Mouse (Mus musculus) kidney, adult 2 months (tissue): ENCODE measurements around the gene Spast. TPM values are rescaled to one million over a fixed set of nuclear protein-coding genes. Genes with fewer than 3 reads are reported as not detected.

Experiments used
- DNase-seq: peaks from one replicate; pipeline ENCODE4 v3.0.0; 2021
- H3K27ac ChIP-seq: fragments of 200-500 bp; 2 replicates; pipeline ENCODE4 v1.5.1; 2012; ENCODE audit warnings: low read depth, low read length, control low read depth, inconsistent platforms; ENCODE audit not compliant: insufficient read depth
- H3K27me3 ChIP-seq: fragments of 200-500 bp; replicated peaks from 2 replicates; pipeline ENCODE4 v1.6.1; 2012; ENCODE audit warnings: mild to moderate bottlenecking, moderate library complexity, low read length, inconsistent platforms; ENCODE audit not compliant: control insufficient read depth, insufficient read depth
- H3K36me3 ChIP-seq: fragments of 200-500 bp; 2 replicates; pipeline ENCODE4 v1.6.1; 2012; ENCODE audit warnings: mild to moderate bottlenecking, moderate library complexity, low read length, inconsistent platforms; ENCODE audit not compliant: control insufficient read depth, insufficient read depth
- H3K4me1 ChIP-seq: fragments of 200-500 bp; 2 replicates; pipeline ENCODE4 v1.6.1; 2011; ENCODE audit warnings: low read length; ENCODE audit not compliant: control insufficient read depth, insufficient read depth
- H3K4me3 ChIP-seq: fragments of 200-500 bp; 2 replicates; pipeline ENCODE4 v1.5.1; 2011; ENCODE audit warnings: mild to moderate bottlenecking, low read depth, low read length, control low read depth; ENCODE audit not compliant: insufficient read depth
- CTCF ChIP-seq: fragments of 200-500 bp; conservative IDR thresholded peaks from 2 replicates; pipeline ENCODE4 v1.5.1; 2011; ENCODE audit warnings: low read depth, mild to moderate bottlenecking, control low read depth, low read length, moderate library complexity, mixed read lengths; ENCODE audit not compliant: insufficient read depth, insufficient read length
- POLR2A ChIP-seq: fragments of 200-500 bp; IDR thresholded peaks from one replicate; pipeline ENCODE4 v1.6.1; 2011; ENCODE audit warnings: low read depth, low read length, control low read depth
- WGBS: fragments of 180-500 bp; shearing (Covaris S2); methylation state at CpG from one replicate; pipeline ENCODE4 v1.1.7; 2018; 5-methylcytosine and 5-hydroxymethylcytosine counted together
- polyA plus RNA-seq: library from polyadenylated mRNA; depleted of rRNA; stranded (reverse); fragments of >200 nt; gene quantifications from 2 replicates; pipeline ENCODE4 v1.2.3, GENCODE M21; 2012

Gene Spast
- polyA plus RNA-seq, 1 experiment, result 4.2 TPM

DNA sequence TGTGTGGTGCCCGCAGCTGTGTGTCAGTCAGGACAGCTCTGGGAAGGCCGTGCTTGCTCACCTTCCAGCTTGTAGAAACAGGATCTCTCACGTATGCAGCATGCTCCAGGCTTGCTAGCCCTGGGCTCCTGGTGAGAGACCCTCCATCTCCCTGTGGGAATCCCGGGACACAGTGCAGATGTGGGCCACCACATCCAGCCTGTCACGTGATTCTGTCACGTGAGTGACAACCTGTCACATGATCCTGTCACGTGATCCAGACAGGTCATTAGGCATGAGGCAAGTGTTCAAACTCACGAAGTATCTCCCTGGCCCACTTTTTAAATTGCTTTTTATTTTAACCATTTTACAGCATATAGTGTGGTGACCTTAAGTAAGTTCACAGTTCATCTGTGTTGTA lies 74.5 kb downstream of the Spast start:
- Histone ChIP-seq H3K27me3 (no peaks in the 10 kb centered on the region), H3K27ac (no peak overlapping the region), H3K36me3 (peaks cover 3% of the 10 kb centered on the region), H3K4me1 (no peaks in the 10 kb centered on the region), H3K4me3 (no peak overlapping the region)
- no peak for DNase-seq
- no peak for TF ChIP-seq CTCF
- no peak for TF ChIP-seq POLR2A
- WGBS, result 84% methylated on average over 8 of the region's 8 CpGs

DNA sequence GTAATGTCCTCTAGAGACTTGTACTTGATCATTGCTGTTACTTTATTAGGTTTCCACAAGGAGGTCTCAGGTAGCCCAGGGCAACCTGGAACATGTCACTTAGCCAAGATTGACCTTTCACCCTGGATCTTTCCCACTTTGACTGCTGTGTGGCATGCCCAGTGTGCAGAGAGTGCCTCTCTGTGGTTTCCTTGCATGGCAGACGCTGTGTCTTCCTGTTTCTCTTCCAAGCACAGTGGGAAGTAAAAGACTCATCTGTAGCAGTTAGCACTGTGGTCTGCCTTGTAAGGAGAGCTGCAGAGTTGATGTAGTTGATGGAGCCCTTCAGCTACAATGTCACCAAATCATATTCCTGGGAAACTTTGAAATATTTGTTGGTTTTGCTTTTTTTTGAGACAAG lies 75.9 kb downstream of the Spast start:
- H3K4me3 ChIP-seq, result no peak overlapping the region
- 78% methylated on average over 1 of the region's 1 CpGs for WGBS
- peaks cover 5% of the 10 kb centered on the region for H3K36me3 ChIP-seq
- no peak for DNase-seq
- H3K4me1 ChIP-seq, result no peaks in the 10 kb centered on the region
- no peak overlapping the region for H3K27ac ChIP-seq
- TF ChIP-seq CTCF (no peak), POLR2A (no peak)
- no peaks in the 10 kb centered on the region for H3K27me3 ChIP-seq

DNA sequence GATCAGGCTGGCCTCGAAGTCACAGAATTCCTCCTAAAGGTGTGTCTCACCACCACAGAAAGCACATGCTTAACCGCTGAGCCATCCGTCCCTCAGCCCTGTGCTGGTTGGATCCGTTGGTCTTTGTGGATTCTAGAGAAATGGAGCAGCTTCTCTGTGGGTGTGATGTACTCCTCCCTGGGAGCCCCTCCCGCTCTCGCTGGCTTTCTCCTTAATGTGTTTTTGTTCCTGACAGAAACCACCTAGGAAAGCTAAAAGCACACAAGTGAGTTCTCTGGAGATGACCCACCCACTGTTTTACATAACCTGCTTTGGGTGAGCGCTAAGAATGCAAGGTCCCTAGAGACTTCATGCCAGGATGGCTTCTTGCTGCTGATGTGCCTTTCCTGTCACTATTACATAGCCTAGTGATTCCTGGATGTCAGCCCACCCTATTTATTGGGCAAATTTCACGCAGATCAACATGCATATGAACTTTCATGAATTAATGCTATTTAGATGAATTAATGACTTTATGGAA lies 78.1 kb downstream of the Spast start:
- WGBS, result 87% methylated on average over 8 of the region's 8 CpGs
- Histone ChIP-seq H3K27me3 (no peaks in the 10 kb centered on the region), H3K27ac (no peak overlapping the region), H3K36me3 (peaks cover 7% of the 10 kb centered on the region), H3K4me3 (no peak overlapping the region), H3K4me1 (no peaks in the 10 kb centered on the region)
- DNase-seq, result no peak
- TF ChIP-seq POLR2A, result no peak
- TF ChIP-seq CTCF, result no peak

DNA sequence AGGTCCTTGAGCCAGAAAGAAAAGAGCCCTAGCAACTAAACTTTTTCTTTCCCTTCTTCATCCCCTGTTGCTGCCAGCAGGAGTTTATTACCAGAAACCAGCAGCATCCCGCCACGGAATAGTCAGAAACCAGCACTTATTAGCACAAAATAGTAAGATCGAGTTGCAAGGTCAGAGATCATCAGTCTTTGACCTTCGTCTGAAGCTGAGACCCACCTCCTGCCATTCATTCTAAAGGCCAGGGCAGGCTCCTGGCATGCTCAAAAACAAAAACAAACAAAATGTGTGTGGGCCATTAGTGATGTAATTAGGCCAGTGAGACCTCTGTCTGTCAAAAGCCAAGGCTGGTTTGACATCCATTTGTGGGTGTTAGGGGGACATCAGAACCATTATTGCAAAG lies 79.4 kb downstream of the Spast start:
- no peaks in the 10 kb centered on the region for H3K4me1 ChIP-seq
- no peak for TF ChIP-seq POLR2A
- H3K27ac ChIP-seq, result no peak overlapping the region
- peaks cover 9% of the 10 kb centered on the region for H3K36me3 ChIP-seq
- no peak for DNase-seq
- no peak overlapping the region for H3K4me3 ChIP-seq
- WGBS, result 52% methylated on average over 4 of the region's 4 CpGs
- no peaks in the 10 kb centered on the region for H3K27me3 ChIP-seq

DNA sequence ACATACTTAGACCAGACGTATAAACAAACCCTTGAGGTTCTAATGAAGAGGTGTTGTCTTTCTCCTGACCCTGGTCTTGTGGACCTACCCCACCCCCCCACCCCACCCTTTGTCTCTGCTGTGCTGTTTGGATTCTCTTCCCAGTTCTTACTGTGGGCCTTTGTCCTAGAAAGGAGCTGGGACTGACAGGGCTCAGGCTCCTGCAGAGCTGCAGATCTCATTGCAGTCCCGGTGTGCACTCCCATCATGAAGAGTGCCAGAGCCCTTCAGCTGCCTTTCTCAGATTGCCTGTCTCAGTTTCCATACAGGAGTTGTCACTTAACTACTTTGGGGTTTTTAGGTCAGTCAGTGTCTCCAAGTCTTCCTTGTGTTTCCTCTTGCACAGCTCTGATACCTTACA lies 81.9 kb downstream of the Spast start:
- no peak overlapping the region for H3K4me3 ChIP-seq
- DNase-seq, result no peak
- no peaks in the 10 kb centered on the region for H3K4me1 ChIP-seq
- WGBS, result 87% methylated on average over 2 of the region's 2 CpGs
- H3K27ac ChIP-seq, result no peak overlapping the region
- peaks cover 12% of the 10 kb centered on the region for H3K36me3 ChIP-seq
- H3K27me3 ChIP-seq, result no peaks in the 10 kb centered on the region
- no peak for TF ChIP-seq POLR2A
- no peak for TF ChIP-seq CTCF

DNA sequence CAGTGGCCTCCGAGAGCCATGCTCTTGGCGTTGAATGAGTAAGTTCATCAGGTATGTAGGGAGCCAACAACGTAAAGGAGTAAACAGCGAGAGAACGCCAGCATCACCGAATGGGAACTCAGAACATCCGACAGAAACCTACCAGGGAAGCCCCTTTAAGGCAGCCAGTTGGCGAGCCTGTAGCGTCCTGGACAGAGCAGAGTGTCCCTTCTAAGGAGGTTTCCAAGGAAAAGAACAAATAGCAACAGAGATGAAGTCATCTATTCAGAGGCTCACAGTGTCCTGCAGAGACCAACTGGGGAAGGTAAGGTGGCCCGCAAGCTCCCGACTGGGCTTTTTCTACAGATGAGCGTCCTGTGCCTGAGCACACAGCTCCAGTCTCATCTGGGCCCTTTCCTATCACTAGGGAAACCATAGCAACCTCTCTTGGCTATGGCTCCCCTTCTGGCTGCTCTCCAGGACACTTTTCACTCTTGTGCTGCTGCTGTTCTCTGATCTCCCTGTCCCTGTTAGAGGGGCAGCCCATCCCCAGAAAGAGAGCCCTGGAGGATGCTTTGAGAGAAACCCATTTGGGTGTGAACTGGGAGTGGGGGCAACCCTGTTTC lies 85.7 kb downstream of the Spast start:
- 95% methylated on average over 12 of the region's 12 CpGs for WGBS
- TF ChIP-seq POLR2A, result no peak
- no peak for TF ChIP-seq CTCF
- peaks cover 8% of the 10 kb centered on the region; the same call in 1 of the 2 replicates for H3K36me3 ChIP-seq
- no peaks in the 10 kb centered on the region for H3K4me1 ChIP-seq
- H3K27ac ChIP-seq, result no peak overlapping the region
- no peak overlapping the region for H3K4me3 ChIP-seq
- DNase-seq, result no peak
- H3K27me3 ChIP-seq, result no peaks in the 10 kb centered on the region

DNA sequence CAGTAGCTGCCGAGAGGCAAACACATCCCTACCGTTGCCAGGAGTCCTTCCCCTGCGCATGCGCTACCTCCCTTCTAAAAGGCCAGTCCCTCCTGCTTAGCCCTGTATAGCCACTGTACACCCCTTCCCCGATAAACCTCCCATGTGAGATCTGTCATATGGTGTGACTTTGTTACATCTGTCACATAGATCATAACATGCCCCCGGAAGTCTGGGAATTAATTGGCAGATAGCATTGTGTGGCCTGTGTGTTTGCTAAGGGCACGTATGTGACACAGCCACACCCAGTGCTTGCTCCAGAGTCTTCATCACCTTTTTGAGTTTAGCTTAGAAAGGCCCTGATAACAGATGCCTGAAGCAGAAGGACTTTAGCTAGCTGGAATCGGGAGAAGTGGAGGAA lies 91.3 kb downstream of the Spast start:
- TF ChIP-seq CTCF (no peak), POLR2A (no peak)
- no peaks in the 10 kb centered on the region for H3K4me1 ChIP-seq
- whole genome bisulfite sequencing, result 82% methylated on average over 8 of the region's 8 CpGs
- H3K36me3 ChIP-seq, result peaks cover 1% of the 10 kb centered on the region; the same call in 1 of the 2 replicates
- no peak overlapping the region for H3K4me3 ChIP-seq
- no peak overlapping the region for H3K27ac ChIP-seq
- DNase-seq, result no peak
- no peaks in the 10 kb centered on the region for H3K27me3 ChIP-seq

DNA sequence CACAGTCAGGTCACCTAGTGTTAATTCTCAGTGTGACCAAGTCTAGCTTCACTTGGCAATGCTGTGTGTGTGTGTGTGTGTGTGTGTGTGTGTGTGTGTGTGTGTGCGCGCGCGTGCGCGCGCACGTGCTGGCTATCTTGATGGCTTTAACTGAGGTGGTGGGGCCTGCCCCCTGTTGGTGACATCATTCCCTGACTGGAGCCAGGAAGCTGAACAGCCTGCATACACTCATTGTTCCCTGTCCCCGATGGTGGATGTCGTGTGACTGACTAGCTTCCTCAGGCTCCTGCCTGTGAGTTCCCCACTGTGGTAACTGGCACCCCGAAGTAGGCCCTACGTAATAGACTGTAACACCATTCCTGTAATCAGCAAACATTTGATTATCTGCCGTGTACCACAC lies 92.7 kb downstream of the Spast start:
- H3K27ac ChIP-seq, result no peak overlapping the region
- 76% methylated on average over 13 of the region's 13 CpGs for WGBS

More for the DNA sequence above, 92.7 kb downstream of the Spast start:
- peaks cover 1% of the 10 kb centered on the region; the same call in 1 of the 2 replicates for H3K36me3 ChIP-seq
- H3K27me3 ChIP-seq, result no peaks in the 10 kb centered on the region
- H3K4me3 ChIP-seq, result no peak overlapping the region
- no peaks in the 10 kb centered on the region for H3K4me1 ChIP-seq
- peak; percentile 7 for DNase-seq
- TF ChIP-seq POLR2A, result no peak
- TF ChIP-seq CTCF, result no peak
